Mouse (Mus musculus): ENCODE results near the gene Cers6.

Gene Cers6

DNA sequence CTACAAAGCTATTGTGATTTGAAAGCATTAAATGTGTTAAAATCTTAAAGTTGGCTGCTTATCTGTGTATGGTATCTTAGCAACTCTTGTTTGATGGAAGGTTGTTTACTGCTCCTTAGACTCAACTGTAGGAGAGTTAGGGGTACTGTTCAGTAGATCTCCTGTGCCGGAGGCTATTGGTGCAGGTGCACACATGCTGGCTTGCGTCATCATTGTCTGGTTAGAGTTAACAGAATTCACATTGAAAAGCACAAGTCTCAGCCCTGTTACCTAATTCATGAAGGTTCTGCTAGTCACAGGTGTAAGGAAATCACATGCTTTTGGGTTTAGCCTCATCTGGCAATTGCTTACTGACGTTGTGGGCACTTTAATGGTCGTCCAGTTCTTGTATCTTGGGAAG is 98.3 kb downstream of the Cers6 start:
- no peak for TF ChIP-seq GATA4 (IDR thresholded peaks at IDR 0.05; ENCODE audit: insufficient replicate concordance, low read length)

DNA sequence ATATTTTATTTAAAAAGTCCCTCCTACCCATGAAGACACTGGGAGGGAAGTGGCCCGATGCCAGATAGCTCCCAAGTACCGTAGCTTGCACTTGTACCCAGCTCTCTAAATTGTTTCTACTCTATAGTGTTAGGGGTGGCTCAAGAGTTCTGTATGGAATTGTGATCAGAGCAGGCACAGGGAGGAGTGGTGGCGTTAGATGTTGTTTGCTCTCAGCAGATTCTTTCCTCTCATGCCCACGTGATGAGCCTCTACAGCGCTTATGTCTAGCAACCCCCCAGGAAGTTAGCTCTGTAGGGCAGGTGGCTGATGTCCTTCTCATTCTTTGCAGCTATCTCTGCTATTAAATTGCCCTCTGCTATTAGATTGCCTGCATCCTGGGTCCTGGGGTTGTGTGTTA is 98.8 kb downstream of the Cers6 start:
- no peak for TF ChIP-seq GATA4 (IDR thresholded peaks at IDR 0.05; ENCODE audit: insufficient replicate concordance, low read length)

DNA sequence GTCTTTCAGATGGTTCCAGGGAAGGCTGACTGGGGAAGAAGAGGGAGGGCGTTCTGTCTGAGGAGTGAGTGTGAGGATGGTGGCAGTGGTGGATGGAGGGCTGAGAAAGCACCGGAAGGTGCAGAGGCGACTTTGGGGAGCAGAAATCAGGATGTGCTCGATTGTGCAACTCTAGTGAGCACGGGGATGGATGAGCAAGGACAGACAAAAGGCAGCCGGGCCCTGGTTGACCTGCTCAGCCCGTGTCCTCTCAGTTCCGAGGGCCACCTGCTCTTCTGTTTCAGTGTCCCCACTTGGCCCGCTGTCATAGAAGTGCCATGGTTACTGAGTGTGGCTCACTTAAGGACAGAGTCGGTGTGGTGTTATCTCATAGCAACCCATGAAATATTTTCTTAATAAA is 99.4 kb downstream of the Cers6 start:
- no peak for TF ChIP-seq GATA4 (IDR thresholded peaks at IDR 0.05; ENCODE audit: insufficient replicate concordance, low read length)

DNA sequence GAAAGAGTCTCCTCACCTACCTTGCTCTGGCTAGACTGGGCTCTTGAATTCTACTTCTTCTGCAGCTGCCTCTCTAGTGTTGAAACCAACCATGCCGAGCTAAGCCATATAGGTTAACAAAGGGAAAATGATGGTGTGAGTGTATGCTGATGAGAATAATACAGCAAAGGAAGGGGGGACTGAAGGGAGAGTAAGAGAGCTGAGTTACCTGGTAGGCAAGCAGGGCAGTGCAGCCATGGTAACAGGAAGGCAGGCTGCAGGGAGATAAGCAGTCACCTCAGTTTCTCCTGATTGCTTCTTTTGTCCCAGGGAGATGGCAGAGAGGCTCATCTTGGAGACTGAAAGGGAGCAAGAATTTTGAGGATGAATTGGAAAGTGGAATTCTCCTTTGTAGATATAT is 105.1 kb downstream of the Cers6 start:
- no peak for TF ChIP-seq GATA4 (IDR thresholded peaks at IDR 0.05; ENCODE audit: insufficient replicate concordance, low read length)

DNA sequence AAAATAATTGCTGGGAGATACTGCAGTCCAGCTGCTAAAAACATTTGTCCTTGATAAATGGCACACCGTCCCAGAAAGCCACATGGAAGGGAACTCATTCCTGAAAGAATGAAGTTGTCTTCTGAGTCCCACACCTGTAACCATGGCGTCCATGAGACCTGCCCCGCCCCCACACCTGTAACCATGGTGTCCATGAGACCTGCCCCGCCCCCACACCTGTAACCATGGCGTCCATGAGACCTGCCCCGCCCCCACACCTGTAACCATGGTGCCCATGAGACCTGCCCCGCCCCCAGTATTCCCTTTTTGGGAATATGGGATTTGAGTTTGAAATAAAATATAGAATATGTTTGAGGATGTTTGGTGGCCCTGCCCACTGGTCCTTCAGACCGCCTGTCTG is 106.8 kb downstream of the Cers6 start:
- no peak for TF ChIP-seq GATA4 (IDR thresholded peaks at IDR 0.05; ENCODE audit: insufficient replicate concordance, low read length)

DNA sequence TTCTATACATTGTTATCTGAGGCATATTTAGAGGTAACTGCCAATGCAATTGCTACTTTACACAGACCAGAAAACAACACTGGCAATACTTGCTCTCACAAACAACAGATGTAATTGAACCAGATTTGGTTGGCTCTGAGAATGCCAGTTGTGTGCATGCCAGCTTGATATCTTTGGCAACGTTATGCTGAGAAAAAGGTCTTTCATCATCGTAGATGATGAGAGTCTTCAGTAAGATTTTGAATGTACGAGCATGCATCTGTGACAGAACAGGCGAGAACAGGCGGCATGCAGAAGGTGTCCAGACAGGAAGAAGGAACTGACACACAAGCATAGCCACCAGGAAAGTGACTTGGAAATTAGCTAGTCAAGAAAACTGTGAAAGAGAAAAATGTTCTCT is 110.6 kb downstream of the Cers6 start:
- no peak for TF ChIP-seq GATA4 (IDR thresholded peaks at IDR 0.05; ENCODE audit: insufficient replicate concordance, low read length)

DNA sequence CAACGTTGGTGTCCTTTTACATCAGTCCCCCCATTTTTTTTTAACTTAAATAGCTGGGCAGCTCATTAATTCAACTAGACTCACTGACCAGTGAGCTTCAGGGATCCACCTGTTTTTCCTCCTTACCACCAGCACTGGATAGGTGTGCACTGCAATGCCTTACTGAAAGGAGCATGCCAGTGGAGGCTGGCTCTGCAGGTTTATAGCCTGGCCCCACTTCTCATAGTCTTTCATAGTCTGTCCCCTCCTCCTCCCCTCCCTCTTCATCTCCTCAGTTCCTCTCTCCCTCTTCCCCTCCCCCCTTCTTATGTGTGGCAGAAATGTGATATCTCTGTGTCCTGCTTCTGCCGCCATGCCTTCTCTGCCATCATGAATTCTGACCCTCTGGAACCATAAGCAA is 112.5 kb downstream of the Cers6 start:
- no peak for TF ChIP-seq GATA4 (IDR thresholded peaks at IDR 0.05; ENCODE audit: insufficient replicate concordance, low read length)

DNA sequence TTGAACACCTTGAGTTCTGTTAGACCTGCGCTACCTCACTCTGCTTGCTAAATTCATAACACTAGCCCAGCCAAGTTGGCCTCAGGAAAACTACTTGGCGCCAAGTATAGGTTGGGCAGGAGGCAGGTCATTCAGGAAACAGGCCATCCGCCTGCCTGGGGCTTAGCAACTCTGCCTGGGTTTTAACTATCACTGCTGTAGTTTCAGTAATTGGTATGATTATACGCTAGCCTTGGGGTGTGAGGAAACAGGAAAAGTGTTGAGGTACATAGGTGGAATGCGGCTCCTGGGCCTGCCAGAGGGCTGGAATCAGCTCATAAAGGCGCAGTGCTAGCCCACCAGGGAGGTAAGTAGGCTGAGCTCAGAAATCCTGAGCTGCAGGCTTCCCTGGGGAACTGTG is 114.0 kb downstream of the Cers6 start:
- no peak for TF ChIP-seq GATA4 (IDR thresholded peaks at IDR 0.05; ENCODE audit: insufficient replicate concordance, low read length)

DNA sequence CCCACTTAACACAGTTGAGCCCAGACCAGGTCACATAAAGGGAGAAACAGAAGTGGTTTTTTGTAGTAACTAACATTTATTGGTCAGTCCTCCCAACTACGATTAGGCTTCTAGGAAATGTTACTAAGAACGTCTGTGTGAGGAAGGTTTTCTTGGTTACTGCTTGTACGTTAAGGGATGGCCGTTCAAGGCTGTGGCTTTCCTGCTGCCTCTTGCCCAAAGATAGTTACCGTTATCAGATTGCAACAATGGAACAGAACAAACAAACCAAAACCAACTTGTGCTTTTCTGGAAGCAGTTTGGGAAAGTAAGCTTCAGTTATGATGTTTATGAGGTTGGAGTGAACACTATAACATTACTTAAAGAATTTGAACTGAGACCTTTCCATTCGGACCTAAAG is 114.5 kb downstream of the Cers6 start:
- no peak for TF ChIP-seq GATA4 (IDR thresholded peaks at IDR 0.05; ENCODE audit: insufficient replicate concordance, low read length)

DNA sequence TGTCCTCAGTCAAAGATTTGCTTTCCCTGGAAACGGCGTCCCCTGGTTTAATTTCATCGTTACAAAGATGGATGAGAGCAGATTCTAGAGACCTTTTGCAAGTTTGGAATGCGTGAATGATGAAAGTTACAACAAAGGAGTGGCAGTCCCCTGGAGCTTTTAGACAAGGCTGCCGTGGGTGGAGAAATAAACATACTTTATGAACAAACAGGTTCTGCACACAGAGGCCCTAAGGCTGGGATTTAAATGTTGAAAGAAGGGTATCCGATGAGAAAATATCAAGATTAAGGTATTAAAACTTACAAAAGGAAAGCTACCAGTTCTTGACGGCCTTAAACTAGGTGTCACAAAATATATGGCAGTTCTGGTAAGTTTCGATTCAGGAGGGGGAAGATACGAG is 117.0 kb downstream of the Cers6 start:
- no peak for TF ChIP-seq GATA4 (IDR thresholded peaks at IDR 0.05; ENCODE audit: insufficient replicate concordance, low read length)

DNA sequence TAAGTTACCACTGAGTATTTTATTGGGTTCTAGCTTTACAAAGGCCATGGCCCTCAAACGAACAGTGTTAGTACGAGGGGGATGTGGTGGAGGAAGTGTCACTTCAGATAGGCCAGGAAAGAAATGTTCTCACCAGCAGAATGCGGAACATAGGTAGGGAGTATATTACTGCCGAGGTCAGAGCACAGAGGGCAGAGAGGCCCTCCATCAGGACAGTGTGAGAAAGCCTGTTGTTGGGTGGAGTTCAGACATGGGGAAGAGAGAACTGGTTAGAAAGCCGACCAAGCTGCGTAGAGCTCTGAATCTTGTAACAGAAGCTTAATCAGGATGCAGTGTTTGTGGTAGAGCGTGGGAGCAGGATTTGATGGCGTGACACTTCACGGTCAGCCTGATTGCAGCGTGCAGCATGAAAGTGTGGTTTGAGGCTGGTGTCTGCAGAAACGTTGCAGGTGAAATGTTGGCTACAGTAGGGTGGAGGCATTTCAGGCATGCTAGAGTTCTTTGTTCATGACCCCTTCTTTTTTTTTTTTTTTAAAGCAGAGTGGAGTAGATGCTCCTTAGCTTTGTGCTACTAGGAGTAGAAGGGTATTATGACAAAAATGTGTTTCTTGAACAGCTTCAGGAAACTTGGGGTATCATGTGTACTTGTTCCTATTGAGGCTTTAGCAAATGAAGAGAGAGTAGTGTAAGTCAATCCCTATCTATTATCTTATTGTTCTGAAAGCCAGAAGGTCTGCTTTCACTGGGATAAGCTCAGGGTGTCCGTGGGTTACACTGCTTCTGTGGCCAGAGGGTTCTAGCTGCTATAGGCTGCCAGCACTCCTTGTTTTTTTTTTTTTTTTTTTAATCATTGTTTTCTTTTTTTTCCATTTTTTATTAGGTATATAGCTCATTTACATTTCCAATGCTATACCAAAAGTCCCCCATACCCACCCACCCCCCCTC is 117.7 kb downstream of the Cers6 start:
- no peak for TF ChIP-seq GATA4 (IDR thresholded peaks at IDR 0.05; ENCODE audit: insufficient replicate concordance, low read length)

DNA sequence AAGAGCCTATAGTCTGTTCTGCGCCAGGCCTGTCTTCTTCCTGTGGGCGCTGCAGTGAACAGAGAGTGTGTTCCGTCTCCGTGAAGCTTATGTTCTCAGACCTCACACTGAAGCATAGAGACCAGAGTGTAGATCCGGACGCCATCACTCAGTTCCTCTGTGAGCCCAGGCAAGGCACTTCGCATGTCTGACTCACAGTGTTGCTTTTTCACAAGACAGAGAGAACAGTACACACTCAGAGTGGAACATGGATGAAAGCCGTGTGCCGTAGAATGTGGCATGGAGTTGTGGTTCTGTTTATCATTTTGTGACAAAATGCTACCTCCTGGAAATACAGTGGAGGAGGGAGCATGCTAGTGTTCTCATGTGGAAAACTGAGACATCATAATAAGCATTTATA is 120.1 kb downstream of the Cers6 start:
- TF ChIP-seq GATA4 (IDR thresholded peaks at IDR 0.05; ENCODE audit: insufficient replicate concordance, low read length): no peak

DNA sequence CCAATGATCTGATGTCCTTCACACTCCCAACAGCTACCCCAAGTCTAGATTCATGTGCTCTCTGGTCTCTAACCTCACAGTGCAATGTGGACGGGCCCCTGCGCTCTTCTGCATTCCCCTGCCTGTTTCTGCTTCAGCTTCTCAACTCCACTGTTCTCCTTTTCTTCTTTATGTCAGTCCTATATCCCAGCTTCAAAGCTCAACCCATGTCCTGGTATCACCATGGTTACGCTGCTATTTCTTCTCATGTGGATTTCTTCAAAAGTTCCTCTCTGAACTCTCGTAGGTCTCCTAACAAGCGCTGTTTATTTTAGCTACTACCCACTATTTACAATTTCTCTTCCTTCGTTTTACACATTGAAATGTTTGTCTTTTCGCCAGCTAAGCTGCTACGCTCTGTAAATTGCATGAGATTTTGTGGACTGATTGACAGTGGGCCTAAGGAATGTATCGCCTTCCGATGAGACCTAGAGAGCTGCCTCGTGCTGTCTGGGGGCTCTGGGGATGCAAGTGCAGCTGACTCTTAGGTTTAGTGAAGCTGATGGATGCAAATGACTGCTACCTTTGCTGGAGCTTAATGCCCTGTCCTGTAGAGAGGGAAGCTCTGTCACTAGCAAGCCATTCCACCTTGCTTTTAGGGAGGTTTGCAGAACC is 120.6 kb downstream of the Cers6 start:
- no peak for TF ChIP-seq GATA4 (IDR thresholded peaks at IDR 0.05; ENCODE audit: insufficient replicate concordance, low read length)

DNA sequence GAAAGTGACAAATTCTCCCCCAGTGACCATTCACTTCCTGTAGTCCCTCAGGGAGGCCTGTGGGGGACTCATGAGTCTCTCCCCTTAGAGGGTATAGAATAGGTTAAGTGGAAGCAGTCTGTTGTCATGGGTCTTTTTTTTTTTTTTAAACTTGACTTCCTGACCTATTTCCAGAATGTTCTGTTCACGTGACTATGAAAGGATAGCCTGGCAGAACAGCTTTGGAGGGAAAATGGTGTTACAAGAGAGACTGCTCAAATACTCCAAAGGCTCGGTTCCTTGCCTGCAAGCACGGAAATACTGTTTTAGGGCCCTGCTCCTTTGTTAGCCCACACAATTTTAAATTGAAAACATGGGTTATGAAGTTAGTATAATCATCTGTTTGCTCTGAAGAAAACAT is 121.7 kb downstream of the Cers6 start:
- TF ChIP-seq GATA4 (IDR thresholded peaks at IDR 0.05; ENCODE audit: insufficient replicate concordance, low read length): no peak

DNA sequence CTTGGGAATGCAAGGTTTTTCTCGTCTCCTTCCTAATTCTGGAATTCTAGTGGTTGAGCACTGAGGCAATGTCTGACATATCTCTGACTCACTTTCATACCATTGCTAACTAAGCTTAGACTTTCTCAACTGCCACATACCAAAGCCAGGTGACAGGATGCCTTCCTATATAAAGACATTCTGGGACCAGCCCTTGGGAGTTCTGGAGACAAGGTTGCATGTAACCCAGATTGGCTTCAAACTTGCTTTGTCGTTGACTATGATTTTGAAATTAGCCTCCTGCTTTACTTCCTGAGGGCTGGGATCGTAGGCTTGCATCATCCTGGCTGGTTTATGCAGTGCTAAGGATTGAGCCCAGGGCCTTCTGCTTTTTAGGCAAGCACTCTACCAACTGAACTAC is 122.2 kb downstream of the Cers6 start:
- no peak for TF ChIP-seq GATA4 (IDR thresholded peaks at IDR 0.05; ENCODE audit: insufficient replicate concordance, low read length)

DNA sequence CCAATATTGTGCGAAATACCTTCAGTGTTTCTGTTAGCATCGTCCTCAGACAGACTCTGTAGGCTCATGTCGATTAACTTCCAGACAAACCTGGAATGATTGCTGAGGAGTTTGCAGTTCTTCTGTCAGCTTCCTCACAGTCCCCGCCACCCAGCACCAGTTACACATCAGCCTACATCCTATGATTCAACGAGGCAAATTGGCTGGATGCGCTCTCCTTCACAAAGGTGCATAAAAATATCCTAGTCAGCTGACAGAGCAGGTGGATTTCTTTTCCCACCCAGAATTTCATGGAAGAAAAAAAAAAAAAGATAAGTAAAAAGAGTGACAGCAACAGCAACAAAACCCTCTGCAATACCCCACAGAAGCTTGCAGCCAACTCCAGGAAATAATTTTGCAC is 127.9 kb downstream of the Cers6 start:
- no peak for TF ChIP-seq GATA4 (IDR thresholded peaks at IDR 0.05; ENCODE audit: insufficient replicate concordance, low read length)

All from liver, adult (tissue).